Mouse (Mus musculus): ENCODE measurements around the gene Sytl1.

DNA sequence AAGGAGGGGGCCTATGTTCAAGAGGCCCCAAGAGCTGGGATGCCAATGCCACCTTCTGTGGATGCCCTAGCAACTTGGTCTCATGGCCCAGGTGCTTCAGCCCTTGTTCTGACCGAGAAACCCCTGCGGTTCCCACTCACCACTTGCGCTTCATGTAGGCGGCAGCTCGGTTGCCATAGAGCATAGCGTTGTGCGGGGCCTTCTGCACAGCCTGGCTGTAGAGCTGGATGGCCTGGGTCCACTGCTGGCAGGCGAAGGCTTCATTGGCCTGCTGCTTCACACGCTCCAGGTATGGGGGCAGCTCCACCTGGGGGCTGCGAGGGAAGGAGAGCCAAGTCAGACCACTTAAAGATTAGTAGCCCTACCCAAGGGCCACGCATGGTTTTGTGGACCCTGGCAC is 37.5 kb upstream of the Sytl1 start:
- TF ChIP-seq ZC3H11A (IDR thresholded peaks at IDR 0.05; ENCODE audit: borderline replicate concordance, low read depth, low read length) (no peak), MAFK (IDR thresholded peaks at IDR 0.05; ENCODE audit: insufficient read depth, low read depth, low read length) (no peak), ZNF384 (IDR thresholded peaks at IDR 0.05; ENCODE audit: low read depth, low read length) (no peak)
